Mouse (Mus musculus): ENCODE results near the gene Pgap3. TPM values are rescaled to one million over a fixed set of nuclear protein-coding genes. Genes with fewer than 3 reads are reported as not detected.
A peak's percentile ranks its signal among the peaks of the same experiment; 100 is the strongest.

The Pgap3 gene
- polyA plus RNA-seq, 1 experiment from 2014 or later = 19.1 TPM

- H3K27ac ChIP-seq (replicated peaks) = peak overlapping the region; percentile 71; the same call in 1 of the 2 replicates
- peaks cover 52% of the 10 kb centered on the region for H3K36me3 ChIP-seq
- peak overlapping the region; percentile 93; the same call in 1 of the 2 replicates for H3K4me2 ChIP-seq
- H3K4me3 ChIP-seq = no peak overlapping the region
- no peaks in the 10 kb centered on the region for H3K9me3 ChIP-seq
- peaks cover 17% of the 10 kb centered on the region for H3K4me1 ChIP-seq
- 77% methylated on average over 6 of the region's 6 CpGs for whole genome bisulfite sequencing
- H3K27me3 ChIP-seq (replicated peaks) = no peaks in the 10 kb centered on the region
- H3K9ac ChIP-seq = 0 out of 2 replicates have a peak overlapping the region, but pooled peaks have one; percentile 85
- no peak for ATAC-seq (ENCODE audit: extremely low read depth, insufficient number of reproducible peaks, low FRiP score, low TSS enrichment)
Observed at GRCm38 (mm10) chr11:98437441-98437840, 37.2 kb upstream of the Pgap3 start.

- WGBS = 83% methylated on average over 9 of the region's 9 CpGs
- H3K27me3 ChIP-seq (replicated peaks) = no peaks in the 10 kb centered on the region
- peaks cover 17% of the 10 kb centered on the region for H3K4me1 ChIP-seq
- H3K36me3 ChIP-seq = peaks cover 69% of the 10 kb centered on the region
- no peak for ATAC-seq (ENCODE audit: extremely low read depth, insufficient number of reproducible peaks, low FRiP score, low TSS enrichment)
- H3K27ac ChIP-seq (replicated peaks) = no peak overlapping the region
- H3K9ac ChIP-seq = no peak overlapping the region
- H3K4me2 ChIP-seq = no peak overlapping the region
- no peaks in the 10 kb centered on the region for H3K9me3 ChIP-seq
- no peak overlapping the region for H3K4me3 ChIP-seq
Observed at GRCm38 (mm10) chr11:98435723-98436122, 35.4 kb upstream of the Pgap3 start.

- H3K36me3 ChIP-seq = peaks cover 100% of the 10 kb centered on the region
- H3K9me3 ChIP-seq = no peaks in the 10 kb centered on the region
- WGBS = 69% methylated on average over 9 of the region's 9 CpGs
- ATAC-seq (ENCODE audit: extremely low read depth, insufficient number of reproducible peaks, low FRiP score, low TSS enrichment) = no peak
- no peak overlapping the region for H3K4me3 ChIP-seq
- H3K27ac ChIP-seq (replicated peaks) = no peak overlapping the region
- no peak overlapping the region for H3K4me2 ChIP-seq
- H3K27me3 ChIP-seq (replicated peaks) = no peaks in the 10 kb centered on the region
- no peak overlapping the region for H3K9ac ChIP-seq
- H3K4me1 ChIP-seq = no peaks in the 10 kb centered on the region
Observed at GRCm38 (mm10) chr11:98431743-98432502, 31.6 kb upstream of the Pgap3 start.

- no peak overlapping the region for H3K4me2 ChIP-seq
- no peak overlapping the region for H3K9ac ChIP-seq
- ATAC-seq (ENCODE audit: extremely low read depth, insufficient number of reproducible peaks, low FRiP score, low TSS enrichment) = no peak
- no peak overlapping the region for H3K27ac ChIP-seq (replicated peaks)
- H3K4me3 ChIP-seq = no peak overlapping the region
- no peaks in the 10 kb centered on the region for H3K4me1 ChIP-seq
- WGBS = 78% methylated on average over 5 of the region's 5 CpGs
- H3K9me3 ChIP-seq = no peaks in the 10 kb centered on the region
- H3K36me3 ChIP-seq = peaks cover 100% of the 10 kb centered on the region
- H3K27me3 ChIP-seq (replicated peaks) = no peaks in the 10 kb centered on the region
Observed at GRCm38 (mm10) chr11:98428436-98428835, 28.1 kb upstream of the Pgap3 start.

GRCm38 (mm10) chr11:98426592-98426991, 26.3 kb upstream of the Pgap3 start:
- no peak overlapping the region for H3K4me2 ChIP-seq
- no peak for ATAC-seq (ENCODE audit: extremely low read depth, insufficient number of reproducible peaks, low FRiP score, low TSS enrichment)

GRCm38 (mm10) chr11:98418939-98419547, 18.8 kb upstream of the Pgap3 start:
- Histone ChIP-seq H3K4me3 (no peak overlapping the region), H3K27ac (replicated peaks) (peak overlapping the region; percentile 25), H3K4me1 (peaks cover 61% of the 10 kb centered on the region), H3K9me3 (no peaks in the 10 kb centered on the region), H3K36me3 (peaks cover 67% of the 10 kb centered on the region), H3K4me2 (no peak overlapping the region), H3K9ac (peak overlapping the region; percentile 9), H3K27me3 (replicated peaks) (no peaks in the 10 kb centered on the region)
- no peak for ATAC-seq (ENCODE audit: extremely low read depth, insufficient number of reproducible peaks, low FRiP score, low TSS enrichment)
- 76% methylated on average over 10 of the region's 10 CpGs for WGBS

More at GRCm38 (mm10) chr11:98426592-98426991, 26.3 kb upstream of the Pgap3 start:
- H3K27ac ChIP-seq (replicated peaks) = no peak overlapping the region
- H3K9ac ChIP-seq = no peak overlapping the region
- no peak overlapping the region for H3K4me3 ChIP-seq
- WGBS = 87% methylated on average over 7 of the region's 7 CpGs
- H3K4me1 ChIP-seq = no peaks in the 10 kb centered on the region
- no peaks in the 10 kb centered on the region for H3K27me3 ChIP-seq (replicated peaks)
- H3K36me3 ChIP-seq = peaks cover 100% of the 10 kb centered on the region
- H3K9me3 ChIP-seq = no peaks in the 10 kb centered on the region

- H3K4me2 ChIP-seq = no peak overlapping the region
- H3K9ac ChIP-seq = peak overlapping the region; percentile 9; the same call in 1 of the 2 replicates
- no peak overlapping the region for H3K4me3 ChIP-seq
- H3K36me3 ChIP-seq = peaks cover 60% of the 10 kb centered on the region
- H3K27me3 ChIP-seq (replicated peaks) = no peaks in the 10 kb centered on the region
- ATAC-seq (ENCODE audit: extremely low read depth, insufficient number of reproducible peaks, low FRiP score, low TSS enrichment) = no peak
- peaks cover 69% of the 10 kb centered on the region for H3K4me1 ChIP-seq
- peak overlapping the region; percentile 25; the same call in 1 of the 2 replicates for H3K27ac ChIP-seq (replicated peaks)
- WGBS = 31% methylated on average over 6 of the region's 6 CpGs
- no peaks in the 10 kb centered on the region for H3K9me3 ChIP-seq
Observed at GRCm38 (mm10) chr11:98418273-98418672, 18.0 kb upstream of the Pgap3 start.

GRCm38 (mm10) chr11:98417074-98417473, 16.8 kb upstream of the Pgap3 start:
- H3K27me3 ChIP-seq (replicated peaks) = no peaks in the 10 kb centered on the region
- no peak overlapping the region for H3K4me3 ChIP-seq
- ATAC-seq (ENCODE audit: extremely low read depth, insufficient number of reproducible peaks, low FRiP score, low TSS enrichment) = no peak
- 94% methylated on average over 1 of the region's 1 CpGs for WGBS
- peaks cover 69% of the 10 kb centered on the region for H3K4me1 ChIP-seq
- H3K9me3 ChIP-seq = no peaks in the 10 kb centered on the region
- H3K36me3 ChIP-seq = peaks cover 48% of the 10 kb centered on the region
- no peak overlapping the region for H3K27ac ChIP-seq (replicated peaks)
- peak overlapping the region; percentile 19; the same call in 1 of the 2 replicates for H3K9ac ChIP-seq
- H3K4me2 ChIP-seq = no peak overlapping the region

- Histone ChIP-seq H3K9ac (peak overlapping the region; percentile 93), H3K4me1 (peaks cover 79% of the 10 kb centered on the region), H3K4me2 (peak overlapping the region; percentile 83), H3K27ac (replicated peaks) (peak overlapping the region; percentile 96), H3K36me3 (peaks cover 19% of the 10 kb centered on the region), H3K27me3 (replicated peaks) (no peaks in the 10 kb centered on the region), H3K4me3 (peak overlapping the region; percentile 80), H3K9me3 (no peaks in the 10 kb centered on the region)
- 38% methylated on average over 2 of the region's 2 CpGs for WGBS
- ATAC-seq (ENCODE audit: extremely low read depth, insufficient number of reproducible peaks, low FRiP score, low TSS enrichment) = no peak
Observed at GRCm38 (mm10) chr11:98414162-98414561, 13.9 kb upstream of the Pgap3 start.

GRCm38 (mm10) chr11:98413731-98414130, 13.4 kb upstream of the Pgap3 start:
- H3K9ac ChIP-seq = peak overlapping the region; percentile 93
- H3K4me3 ChIP-seq = peak overlapping the region; percentile 80
- 20% methylated on average over 7 of the region's 7 CpGs for WGBS
- no peaks in the 10 kb centered on the region for H3K9me3 ChIP-seq
- peaks cover 15% of the 10 kb centered on the region for H3K36me3 ChIP-seq
- peak overlapping the region; percentile 83 for H3K4me2 ChIP-seq
- H3K27ac ChIP-seq (replicated peaks) = peak overlapping the region; percentile 96
- H3K27me3 ChIP-seq (replicated peaks) = no peaks in the 10 kb centered on the region
- H3K4me1 ChIP-seq = peaks cover 79% of the 10 kb centered on the region
- ATAC-seq (ENCODE audit: extremely low read depth, insufficient number of reproducible peaks, low FRiP score, low TSS enrichment) = no peak

GRCm38 (mm10) chr11:98412797-98413301, 12.6 kb upstream of the Pgap3 start:
- Histone ChIP-seq H3K27ac (replicated peaks) (peak overlapping the region; percentile 96), H3K4me2 (peak overlapping the region; percentile 83), H3K4me3 (peak overlapping the region; percentile 80), H3K36me3 (peaks cover 9% of the 10 kb centered on the region), H3K4me1 (peaks cover 72% of the 10 kb centered on the region), H3K9ac (peak overlapping the region; percentile 93), H3K27me3 (replicated peaks) (no peaks in the 10 kb centered on the region), H3K9me3 (no peaks in the 10 kb centered on the region)
- WGBS = under 1% methylated on average over 36 of the region's 40 CpGs
- ATAC-seq (ENCODE audit: extremely low read depth, insufficient number of reproducible peaks, low FRiP score, low TSS enrichment) = no peak
